Mouse (Mus musculus): Measurements from ENCODE around the gene C1ql4.

DNA sequence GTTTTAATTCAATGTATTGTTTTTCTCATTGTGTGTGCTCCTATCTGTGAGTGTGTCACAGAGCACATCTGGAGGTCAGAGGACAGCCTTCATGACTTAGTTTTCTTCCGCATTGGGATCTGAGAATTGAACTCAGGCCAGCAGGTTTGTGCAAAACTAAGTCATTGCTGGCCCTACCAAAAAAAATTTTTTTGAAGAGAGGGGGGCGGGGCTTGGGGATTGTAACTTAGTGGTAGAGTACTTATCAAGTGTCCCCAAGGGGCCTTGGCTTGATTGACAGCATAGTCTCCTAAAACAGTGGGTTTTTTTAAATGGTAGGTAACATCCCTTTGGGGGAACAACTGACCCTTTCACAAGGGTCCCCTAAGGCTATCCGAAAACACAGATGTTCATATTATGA is 23.5 kb upstream of the C1ql4 start:
- TF ChIP-seq POLR2A (IDR thresholded peaks at IDR 0.05; ENCODE audit: insufficient read depth, low read depth, low read length) (no peak), CTCF (IDR thresholded peaks at IDR 0.05) (no peak)

Data from heart, adult 2 months (tissue).